Mouse (Mus musculus) MEL (cell line): ENCODE measurements around the gene Prkcd. TPM values are rescaled to one million over a fixed set of nuclear protein-coding genes. Genes with fewer than 3 reads are reported as not detected.

Experiments
- DNase-seq: peaks from one replicate; pipeline ENCODE4 v3.0.0; 2011; ENCODE audit warnings: low read depth, low spot score
- H3K27ac ChIP-seq: 2 replicates; pipeline ENCODE4 v1.5.1; 2012; ENCODE audit warnings: low read depth, mild to moderate bottlenecking, control low read depth, low read length, moderate library complexity; ENCODE audit not compliant: control insufficient read depth
- H3K27me3 ChIP-seq, 2 experiments: fragments of 150-350 bp in 1 of 2; sonication (generic) in 1 of 2; 2 replicates each; pipeline ENCODE4 v1.6.1; 2012; ENCODE audit warnings: low read length in 2 of 2, mild to moderate bottlenecking in 2 of 2, improper control_type of control experiment in 1 of 2, moderate library complexity in 1 of 2; ENCODE audit not compliant: insufficient read depth in 2 of 2, control insufficient read depth in 1 of 2
- H3K36me3 ChIP-seq, 2 experiments: 2 replicates each; pipeline ENCODE4 v1.6.1; 2012 to 2014; ENCODE audit warnings: low read length in 2 of 2, improper control_type of control experiment in 1 of 2, inconsistent platforms in 1 of 2, mild to moderate bottlenecking in 1 of 2; ENCODE audit not compliant: insufficient read depth in 2 of 2, control insufficient read depth in 1 of 2
- H3K4me1 ChIP-seq, 2 experiments: fragments of 150-350 bp in 1 of 2; sonication (generic) in 1 of 2; 2 replicates each; pipeline ENCODE4 v1.6.1; 2012; ENCODE audit warnings: low read length in 2 of 2, improper control_type of control experiment in 1 of 2, mild to moderate bottlenecking in 1 of 2; ENCODE audit not compliant: insufficient read depth in 2 of 2, control insufficient read depth in 1 of 2
- H3K4me3 ChIP-seq, 2 experiments: fragments of 150-350 bp in 1 of 2; sonication (generic) in 1 of 2; 2 replicates each; pipeline ENCODE4 v1.5.1; 2012; ENCODE audit warnings: low read depth in 2 of 2, low read length in 2 of 2, mild to moderate bottlenecking in 2 of 2, moderate library complexity in 2 of 2, control low read depth in 1 of 2, improper control_type of control experiment in 1 of 2; ENCODE audit not compliant: control insufficient read depth in 1 of 2, insufficient read depth in 1 of 2
- H3K79me2 ChIP-seq: 2 replicates; pipeline ENCODE4 v1.6.1; 2012; ENCODE audit warnings: mild to moderate bottlenecking, low read length, moderate library complexity; ENCODE audit not compliant: control insufficient read depth, poor library complexity, insufficient read depth
- H3K9ac ChIP-seq: 2 replicates; pipeline ENCODE4 v1.6.1; 2012; ENCODE audit warnings: low read depth, mild to moderate bottlenecking, control low read depth, low read length, moderate library complexity; ENCODE audit not compliant: control insufficient read depth, poor library complexity, severe bottlenecking
- H3K9me3 ChIP-seq: fragments of 150-350 bp; sonication (generic); replicated peaks from 2 replicates; pipeline ENCODE4 v1.6.1; 2012; ENCODE audit warnings: mild to moderate bottlenecking, low read length, improper control_type of control experiment, moderate library complexity; ENCODE audit not compliant: insufficient read depth
- E2F4 ChIP-seq: IDR thresholded peaks from 2 replicates; pipeline ENCODE4 v1.6.1; 2011; ENCODE audit warnings: low read depth, low read length, improper control_type of control experiment, borderline replicate concordance
- GABPA ChIP-seq: IDR thresholded peaks from 2 replicates; pipeline ENCODE4 v1.6.1; 2012; ENCODE audit warnings: low read depth, mild to moderate bottlenecking, inconsistent platforms, low read length, improper control_type of control experiment, moderate library complexity
- HCFC1 ChIP-seq: IDR thresholded peaks from 2 replicates; pipeline ENCODE4 v1.6.1; 2012; ENCODE audit warnings: low read depth, mild to moderate bottlenecking, inconsistent platforms, low read length, improper control_type of control experiment, moderate library complexity
- JUND ChIP-seq: IDR thresholded peaks from 2 replicates; pipeline ENCODE4 v1.6.1; 2011; ENCODE audit warnings: low read depth, mild to moderate bottlenecking, improper control_type of control experiment, low read length
- MXI1 ChIP-seq: IDR thresholded peaks from 2 replicates; pipeline ENCODE4 v1.6.1; 2011; ENCODE audit warnings: mild to moderate bottlenecking, low read depth, low read length, improper control_type of control experiment
- MYC ChIP-seq: IDR thresholded peaks from 2 replicates; pipeline ENCODE4 v1.6.1; 2011; ENCODE audit warnings: low read depth, mild to moderate bottlenecking, low read length, improper control_type of control experiment, moderate library complexity
- POLR2AphosphoS2 ChIP-seq: IDR thresholded peaks from 2 replicates; pipeline ENCODE4 v1.6.1; 2011; ENCODE audit warnings: low read length, improper control_type of control experiment
- POLR2AphosphoS5 ChIP-seq: IDR thresholded peaks from 2 replicates; pipeline ENCODE4 v1.6.1; 2012; ENCODE audit warnings: low read depth, borderline replicate concordance, mild to moderate bottlenecking, inconsistent platforms, low read length, moderate library complexity, mixed read lengths
- RCOR1 ChIP-seq: IDR thresholded peaks from 2 replicates; pipeline ENCODE4 v1.6.1; 2012; ENCODE audit warnings: low read depth, mild to moderate bottlenecking, inconsistent platforms, low read length, improper control_type of control experiment
- SMC3 ChIP-seq: IDR thresholded peaks from 2 replicates; pipeline ENCODE4 v1.6.1; 2011; ENCODE audit warnings: low read depth, low read length, improper control_type of control experiment
- UBTF ChIP-seq: IDR thresholded peaks from 2 replicates; pipeline ENCODE4 v1.6.1; 2012; ENCODE audit warnings: low read depth, mild to moderate bottlenecking, inconsistent platforms, low read length, improper control_type of control experiment, moderate library complexity, borderline replicate concordance; ENCODE audit not compliant: insufficient read depth
- USF1 ChIP-seq: IDR thresholded peaks from 2 replicates; pipeline ENCODE4 v1.6.1; 2014; ENCODE audit warnings: low read depth, mild to moderate bottlenecking, inconsistent platforms, low read length, improper control_type of control experiment, moderate library complexity
- USF2 ChIP-seq, 2 experiments: IDR thresholded peaks; 2 replicates each; pipeline ENCODE4 v1.6.1; 2011 to 2012; ENCODE audit warnings: improper control_type of control experiment in 2 of 2, low read length in 2 of 2, borderline replicate concordance in 1 of 2, inconsistent platforms in 1 of 2, low read depth in 1 of 2, mild to moderate bottlenecking in 1 of 2; ENCODE audit not compliant: insufficient read depth in 1 of 2
- ZC3H11A ChIP-seq: IDR thresholded peaks from 2 replicates; pipeline ENCODE4 v1.6.1; 2012; ENCODE audit warnings: low read depth, mild to moderate bottlenecking, inconsistent platforms, low read length, improper control_type of control experiment
- ZNF384 ChIP-seq: IDR thresholded peaks from 2 replicates; pipeline ENCODE4 v1.6.1; 2012; ENCODE audit warnings: low read depth, mild to moderate bottlenecking, inconsistent platforms, low read length, improper control_type of control experiment
- polyA plus RNA-seq, 2 experiments: library from polyadenylated mRNA; stranded (reverse) in 1 of 2; unstranded in 1 of 2; fragments of >175 nt in 1 of 2; fragments of >200 nt in 1 of 2; gene quantifications; 2 replicates each; pipeline versions ENCODE4 v1.2.1 to v1.2.4; 2012; ENCODE audit warnings: low replicate concordance in 2 of 2, low read depth in 1 of 2; ENCODE audit not compliant: insufficient read length in 2 of 2, insufficient read depth in 1 of 2, missing spikeins in 1 of 2
- total RNA-seq: library from RNA; depleted of rRNA; stranded (reverse); fragments of 300-350 nt; gene quantifications from 2 replicates; pipeline ENCODE4 v1.2.3, GENCODE M21; 2012

Gene Prkcd
- total and polyA plus RNA-seq, 3 experiments, result 33.9 to 72.7 TPM; not detected in 1

- TF ChIP-seq ZNF384 (no peak), HCFC1 (no peak), JUND (no peak), ZC3H11A (no peak), POLR2AphosphoS5 (no peak), UBTF (no peak), RCOR1 (no peak), GABPA (no peak), SMC3 (no peak), E2F4 (no peak), USF1 (no peak), POLR2AphosphoS2 (no peak)
- Histone ChIP-seq H3K27me3 (peaks cover 1 to 7% of the 10 kb centered on the region in 2 experiments; a peak in 3 of 4 replicates), H3K79me2 (peaks cover 3% of the 10 kb centered on the region; the same call in 1 of the 2 replicates), H3K27ac (no peak overlapping the region), H3K4me3 (no peak overlapping the region), H3K36me3 (peaks cover 0 to under 1% of the 10 kb centered on the region in 2 experiments; a peak in 1 of 4 replicates), H3K9ac (no peak overlapping the region), H3K9me3 (no peaks in the 10 kb centered on the region), H3K4me1 (no peaks in the 10 kb centered on the region; a peak in 2 of 4 replicates)
- no peak for DNase-seq
These were observed 23.7 kb upstream of the Prkcd start for GRCm38 (mm10) chr14:30649745-30650144.

GRCm38 (mm10) chr14:30648478-30648877 lies 22.5 kb upstream of the Prkcd start:
- Histone ChIP-seq H3K79me2 (no peaks in the 10 kb centered on the region), H3K27me3 (peaks cover 1 to 7% of the 10 kb centered on the region in 2 experiments; a peak in 3 of 4 replicates), H3K9me3 (no peaks in the 10 kb centered on the region), H3K4me3 (no peak overlapping the region), H3K9ac (no peak overlapping the region), H3K27ac (no peak overlapping the region), H3K36me3 (no peaks in the 10 kb centered on the region), H3K4me1 (no peaks in the 10 kb centered on the region; a peak in 1 of 4 replicates)
- DNase-seq, result no peak
- TF ChIP-seq MXI1 (no peak), RCOR1 (no peak), MYC (no peak), JUND (no peak), POLR2AphosphoS5 (no peak), USF2 (IDR thresholded peaks at IDR 0.05; ENCODE audit: borderline replicate concordance in 1 of 2, insufficient read depth in 1 of 2, low read depth in 1 of 2, low read length in 2 of 2) (no peak), USF1 (no peak), ZNF384 (no peak)
